Mouse (Mus musculus): Measurements from ENCODE around the gene Tecr.
A peak's percentile ranks its signal among the peaks of the same experiment; 100 is the strongest.

The Tecr gene

GRCm38 (mm10) chr8:83607661-83608397 lies at the start of gene Tecr, which contains the start of gene Dnajb1:
Gene Tecr (minus strand): TSS chr8:83607971.
Gene Dnajb1 (plus strand): TSS chr8:83608193.
- DNase-seq (ENCODE audit: extremely low spot score), result peak; percentile 99

- no peak for DNase-seq (ENCODE audit: extremely low spot score)
These were observed 48.9 kb upstream of the Tecr start for GRCm38 (mm10) chr8:83656484-83657246.

DNA sequence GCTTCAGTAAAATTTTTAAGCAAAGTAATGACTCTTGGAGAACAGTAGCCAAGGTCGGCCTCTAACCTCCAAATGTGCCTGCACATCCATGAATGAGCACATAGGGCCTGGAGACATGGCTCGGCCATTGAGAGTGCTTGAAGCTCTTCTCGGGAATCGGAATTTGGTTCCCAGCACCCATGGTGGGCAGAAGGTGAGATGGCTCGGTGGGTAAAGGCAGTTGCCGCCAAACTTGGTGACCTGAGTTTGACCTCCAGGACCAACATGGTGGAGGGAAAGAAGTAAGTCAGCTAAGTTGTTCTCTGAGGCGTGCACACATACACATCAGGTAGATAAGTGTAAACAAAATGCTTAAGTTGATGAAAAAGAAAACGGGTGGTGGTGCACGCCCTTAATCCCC lies 48.3 kb upstream of the Tecr start:
- DNase-seq (ENCODE audit: extremely low spot score), result no peak

GRCm38 (mm10) chr8:83654725-83655124 lies 47.0 kb upstream of the Tecr start:
- DNase-seq (ENCODE audit: extremely low spot score), result no peak

DNA sequence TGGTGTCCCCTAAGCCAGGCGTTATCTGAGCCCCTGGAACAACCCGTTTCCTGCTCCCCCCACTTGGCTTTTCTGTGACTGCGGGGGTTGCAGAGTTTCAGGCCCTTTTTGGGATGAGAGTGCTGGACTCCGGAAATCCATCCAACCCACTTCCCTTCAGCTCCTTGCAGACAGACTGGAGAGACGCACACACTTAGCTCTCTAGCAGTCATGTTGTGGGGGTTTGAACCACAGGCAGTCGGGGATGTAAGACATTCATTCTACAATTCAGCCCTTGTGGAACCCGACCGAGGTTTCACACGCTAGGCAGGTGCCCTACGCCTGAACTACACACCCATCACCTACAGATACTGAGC lies 45.9 kb upstream of the Tecr start:
- DNase-seq (ENCODE audit: extremely low spot score), result no peak

DNA sequence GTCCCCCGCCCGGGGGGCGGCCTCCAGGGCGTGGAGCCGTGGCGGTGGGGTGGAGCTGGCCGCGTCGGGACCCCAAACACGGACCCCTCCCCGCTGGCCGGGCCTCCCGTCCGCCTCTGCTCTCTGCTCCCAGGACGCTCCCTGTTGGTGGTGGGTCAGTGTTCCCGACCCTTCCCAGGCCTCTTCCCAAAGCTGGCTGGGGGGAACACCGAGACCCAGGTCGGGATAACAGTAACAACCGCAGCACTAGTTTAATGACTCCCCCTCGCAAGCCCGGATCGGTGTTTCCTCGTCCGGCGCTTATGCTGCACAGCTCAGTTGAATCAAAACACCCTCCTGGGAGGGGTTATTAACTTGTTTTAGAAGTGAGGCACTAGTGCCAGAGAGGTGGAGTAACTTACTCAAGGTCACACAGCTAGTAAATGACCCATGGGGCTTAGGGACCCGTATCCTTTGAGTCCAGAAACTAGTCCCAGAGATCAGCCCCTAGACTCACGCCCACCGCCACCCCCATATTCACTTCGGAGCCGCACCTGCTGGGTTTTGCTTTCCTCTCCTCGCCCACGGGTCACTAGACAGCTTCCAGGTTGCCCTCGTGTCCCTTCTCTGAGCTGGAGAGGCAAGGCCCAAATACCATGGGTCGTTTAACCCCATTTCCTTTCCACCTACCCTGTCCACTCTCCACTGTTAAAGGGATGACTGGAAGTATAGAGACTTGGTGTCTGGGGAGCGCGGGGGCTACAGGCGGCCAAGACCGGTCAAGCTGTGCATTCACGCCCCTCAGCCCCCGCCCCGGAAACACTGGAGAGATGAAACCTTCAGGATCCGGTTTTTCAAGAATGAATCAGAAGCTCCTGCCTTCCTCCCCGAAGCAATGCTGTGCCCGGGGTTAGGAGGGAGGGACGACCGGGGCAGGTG lies 45.2 kb upstream of the Tecr start:
- peak; percentile 30 for DNase-seq (ENCODE audit: extremely low spot score)

- DNase-seq (ENCODE audit: extremely low spot score), result peak; percentile 98
These were observed 44.4 kb upstream of the Tecr start, which contains the start of gene Gipc1 for GRCm38 (mm10) chr8:83652030-83652743. Gene Gipc1 (plus strand): TSS chr8:83652677.

DNA sequence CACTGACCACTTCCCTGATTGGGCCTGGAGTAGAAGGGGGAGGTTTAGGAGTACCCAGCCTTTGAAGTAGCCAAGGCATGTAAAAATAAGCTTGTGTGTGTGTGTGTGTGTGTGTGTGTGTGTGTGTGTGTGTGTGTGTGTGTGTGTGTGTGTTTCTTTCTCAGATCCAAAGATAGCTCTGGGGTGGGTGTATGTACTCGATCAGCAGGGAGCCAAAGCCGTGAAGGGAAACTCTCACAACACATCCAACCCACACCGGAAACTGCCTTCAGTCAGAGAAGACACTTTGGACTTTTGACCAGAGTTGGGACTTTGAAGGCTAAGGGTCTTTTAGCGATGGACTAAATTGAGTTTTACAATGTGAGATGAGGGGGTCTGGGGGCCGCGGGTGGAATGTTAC lies 41.9 kb upstream of the Tecr start:
- DNase-seq (ENCODE audit: extremely low spot score), result no peak

GRCm38 (mm10) chr8:83648031-83648430 lies 40.3 kb upstream of the Tecr start:
- DNase-seq (ENCODE audit: extremely low spot score), result no peak

GRCm38 (mm10) chr8:83647511-83647910 lies 39.7 kb upstream of the Tecr start:
- DNase-seq (ENCODE audit: extremely low spot score), result no peak

- no peak for DNase-seq (ENCODE audit: extremely low spot score)
These were observed 31.9 kb upstream of the Tecr start for GRCm38 (mm10) chr8:83639649-83640048.

- no peak for DNase-seq (ENCODE audit: extremely low spot score)
These were observed 31.1 kb upstream of the Tecr start for GRCm38 (mm10) chr8:83638856-83639255.

GRCm38 (mm10) chr8:83632083-83632707 lies 24.4 kb upstream of the Tecr start:
- DNase-seq (ENCODE audit: extremely low spot score), result no peak

- DNase-seq (ENCODE audit: extremely low spot score), result no peak
These were observed 18.0 kb upstream of the Tecr start for GRCm38 (mm10) chr8:83625676-83626299.

DNA sequence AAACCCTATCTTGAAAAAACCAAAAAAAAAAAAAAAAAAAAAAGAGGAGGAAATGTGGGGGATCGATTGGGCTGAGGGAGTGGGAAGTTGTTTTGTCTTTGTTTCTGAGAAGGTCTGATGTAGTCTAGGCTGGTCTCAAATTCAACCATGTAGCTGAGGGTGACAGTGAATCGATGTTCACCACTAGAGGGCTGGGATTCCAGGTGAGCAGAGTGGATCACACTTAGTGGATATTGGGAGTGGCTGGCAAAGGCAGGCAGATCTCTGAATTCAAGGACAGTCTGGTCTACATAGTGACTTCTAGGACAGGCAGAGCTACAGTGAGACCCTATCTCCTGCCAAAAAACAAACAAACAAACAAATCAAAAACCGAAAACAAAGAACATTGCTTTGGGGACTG lies 17.0 kb upstream of the Tecr start:
- DNase-seq (ENCODE audit: extremely low spot score), result no peak

- no peak for DNase-seq (ENCODE audit: extremely low spot score)
These were observed 15.8 kb upstream of the Tecr start for GRCm38 (mm10) chr8:83623549-83623948.

- peak; percentile 82 for DNase-seq (ENCODE audit: extremely low spot score)
These were observed 14.7 kb upstream of the Tecr start for GRCm38 (mm10) chr8:83622389-83622989.

DNA sequence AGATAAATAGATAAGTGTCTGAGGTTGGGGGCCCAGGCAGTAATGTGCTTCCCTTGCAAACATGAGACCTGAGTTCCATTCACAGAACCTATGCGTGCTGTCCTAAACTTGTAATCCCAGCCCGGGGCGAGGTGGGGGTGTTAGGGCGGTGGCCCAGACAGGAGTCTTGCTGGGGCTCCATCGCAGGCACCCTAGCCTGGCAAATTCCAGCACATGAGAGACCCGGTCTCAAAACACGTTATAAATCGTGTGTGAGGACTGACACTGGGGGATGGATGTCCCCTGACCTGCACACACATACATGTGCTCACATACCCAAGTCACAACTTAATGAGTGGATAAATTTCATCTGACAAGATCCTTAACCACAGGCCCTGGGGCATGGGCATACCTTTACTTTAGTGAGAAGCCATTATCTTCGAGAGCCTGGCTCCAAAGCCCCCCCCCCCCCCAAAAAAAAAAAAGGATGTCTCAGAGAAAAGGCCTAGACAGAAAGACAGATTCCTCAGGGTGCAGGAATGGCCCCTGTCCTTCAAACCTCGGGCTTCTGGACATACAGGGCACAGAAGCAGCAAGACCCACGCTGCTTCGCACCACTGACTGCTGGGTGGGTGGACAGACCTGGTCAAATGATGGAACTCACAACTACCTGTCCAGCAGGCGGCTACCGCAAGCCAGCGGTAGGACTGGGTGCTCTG lies 14.1 kb upstream of the Tecr start:
- no peak for DNase-seq (ENCODE audit: extremely low spot score)

DNA sequence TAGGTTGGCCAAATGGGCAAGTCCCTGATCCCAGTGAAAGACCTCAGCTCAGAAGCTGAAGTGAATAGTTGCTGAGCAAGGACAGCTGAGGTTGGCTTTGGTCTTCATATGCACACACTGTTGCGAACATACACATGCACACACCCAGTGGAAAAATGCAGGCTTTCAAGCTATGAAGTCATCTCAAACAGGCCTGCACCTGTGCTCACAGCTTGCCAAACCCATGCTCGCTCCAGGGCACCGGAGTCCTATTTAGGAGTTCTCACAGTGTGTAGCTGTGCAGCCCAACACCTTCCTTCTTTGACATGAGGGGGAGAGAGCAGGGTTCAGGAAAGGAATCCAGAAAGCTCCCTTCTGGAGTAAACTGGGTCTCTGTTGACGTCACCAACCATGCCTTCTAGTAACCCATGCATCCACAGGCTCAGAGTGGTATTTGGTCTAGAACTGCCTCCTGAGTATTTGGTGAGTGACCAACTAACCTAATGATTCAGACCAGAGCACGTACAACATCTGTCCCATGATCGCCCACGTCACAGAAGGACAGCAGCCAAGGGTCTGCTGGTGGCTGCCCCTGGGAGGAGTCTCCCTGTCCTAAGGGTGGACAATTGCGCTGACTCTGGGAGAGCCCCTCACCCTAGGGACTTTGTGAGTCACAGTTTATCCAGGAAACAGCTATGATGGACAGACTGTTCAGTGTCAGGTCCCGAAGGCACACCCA lies 12.0 kb upstream of the Tecr start:
- DNase-seq (ENCODE audit: extremely low spot score), result no peak

Measured in embryo, embryonic 9.5 days (tissue).